Mouse (Mus musculus) stomach, embryonic 16.5 days (tissue): ENCODE data around the gene Crybb1. TPM values are rescaled to one million over a fixed set of nuclear protein-coding genes. Genes with fewer than 3 reads are reported as not detected.

Source experiments
- ATAC-seq: fragments of 200-750 bp; cut with Nextera tagmentation; 2 replicates; pipeline ENCODE4 v1.8.0; 2017; ENCODE audit warnings: moderate number of reproducible peaks, moderate TSS enrichment; ENCODE audit not compliant: insufficient read depth, low FRiP score
- H3K27ac ChIP-seq: fragments of 300-500 bp; sonication (generic); 2 replicates; pipeline ENCODE4 v1.5.1; 2014; ENCODE audit warnings: low read length
- H3K27me3 ChIP-seq: fragments of 300-500 bp; sonication (generic); 2 replicates; pipeline ENCODE4 v1.6.1; 2014; ENCODE audit warnings: low read length, control low read depth, mixed read lengths; ENCODE audit not compliant: control insufficient read depth, insufficient read depth
- H3K36me3 ChIP-seq: fragments of 300-500 bp; sonication (generic); 2 replicates; pipeline ENCODE4 v1.6.1; 2014; ENCODE audit warnings: low read length; ENCODE audit not compliant: control insufficient read depth, insufficient read depth
- H3K4me1 ChIP-seq: fragments of 300-500 bp; sonication (generic); 2 replicates; pipeline ENCODE4 v1.6.1; 2014; ENCODE audit warnings: low read length, control low read depth, mixed read lengths; ENCODE audit not compliant: control insufficient read depth, insufficient read depth
- H3K4me2 ChIP-seq: fragments of 300-500 bp; sonication (generic); 2 replicates; pipeline ENCODE4 v1.6.1; 2014; ENCODE audit warnings: low read depth, low read length, mixed read lengths
- H3K4me3 ChIP-seq: fragments of 300-500 bp; sonication (generic); replicated peaks from 2 replicates; pipeline ENCODE4 v1.5.1; 2014; ENCODE audit warnings: mild to moderate bottlenecking, low read length
- H3K9ac ChIP-seq: fragments of 300-500 bp; sonication (generic); 2 replicates; pipeline ENCODE4 v1.6.1; 2014; ENCODE audit warnings: low read length
- H3K9me3 ChIP-seq: fragments of 300-500 bp; sonication (generic); replicated peaks from 2 replicates; pipeline ENCODE4 v1.6.1; 2016; ENCODE audit warnings: low read length, control low read depth; ENCODE audit not compliant: control insufficient read depth
- WGBS: fragments of 180-500 bp; shearing (Covaris S2); extraction: QIAGEN DNeasy Blood & Tissue Kit; methylation state at CpG from one replicate; pipeline ENCODE4 v1.1.7; 2014; 5-methylcytosine and 5-hydroxymethylcytosine counted together
- polyA plus RNA-seq: library from polyadenylated mRNA; unstranded; fragments of >200 nt; fragmentation: Nextera tagmentation; extraction: Ambion mirVana; gene quantifications from 2 replicates; pipeline ENCODE4 v1.2.1, GENCODE M21; 2015

The Crybb1 gene
- polyA plus RNA-seq, 1 experiment from 2014 or later = 4.1 TPM

- ATAC-seq = no peak
- WGBS = 63% methylated on average over 2 of the region's 2 CpGs
- no peak overlapping the region for H3K4me3 ChIP-seq
- H3K27ac ChIP-seq = no peak overlapping the region
- no peak overlapping the region for H3K9ac ChIP-seq
- peaks cover 3% of the 10 kb centered on the region; the same call in 1 of the 2 replicates for H3K4me1 ChIP-seq
- H3K36me3 ChIP-seq = no peaks in the 10 kb centered on the region
- no peaks in the 10 kb centered on the region for H3K27me3 ChIP-seq
- no peaks in the 10 kb centered on the region for H3K9me3 ChIP-seq
- H3K4me2 ChIP-seq = no peak overlapping the region
Observed at GRCm38 (mm10) chr5:112241849-112242248, 13.8 kb upstream of the Crybb1 start.

DNA sequence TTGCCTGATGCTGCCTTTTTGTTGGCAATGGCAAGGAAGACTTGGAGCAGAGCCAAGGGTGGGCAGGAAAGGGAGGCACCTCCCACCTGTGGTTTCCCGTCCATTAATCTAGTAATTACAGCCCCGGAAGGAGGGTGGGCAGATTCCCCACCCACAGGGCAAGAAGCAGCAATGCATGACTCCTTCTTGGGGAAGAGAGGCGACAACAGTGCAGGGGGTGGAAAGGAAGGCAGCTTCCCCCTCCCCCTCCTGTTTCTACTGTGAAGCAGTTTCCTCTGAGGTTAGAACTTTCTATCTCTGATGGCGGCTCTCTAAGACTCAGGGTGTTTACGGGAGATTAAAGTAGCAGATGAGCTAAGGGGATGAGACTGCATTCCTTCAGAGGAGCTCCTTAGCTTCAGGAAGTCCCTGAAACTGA is 13.2 kb upstream of the Crybb1 start:
- WGBS = 58% methylated on average over 5 of the region's 5 CpGs
- H3K27me3 ChIP-seq = no peaks in the 10 kb centered on the region
- H3K4me1 ChIP-seq = peaks cover 2% of the 10 kb centered on the region; the same call in 1 of the 2 replicates
- no peak overlapping the region for H3K9ac ChIP-seq
- ATAC-seq = no peak
- H3K4me3 ChIP-seq = no peak overlapping the region
- H3K27ac ChIP-seq = no peak overlapping the region
- H3K4me2 ChIP-seq = no peak overlapping the region
- H3K36me3 ChIP-seq = no peaks in the 10 kb centered on the region
- no peaks in the 10 kb centered on the region for H3K9me3 ChIP-seq

DNA sequence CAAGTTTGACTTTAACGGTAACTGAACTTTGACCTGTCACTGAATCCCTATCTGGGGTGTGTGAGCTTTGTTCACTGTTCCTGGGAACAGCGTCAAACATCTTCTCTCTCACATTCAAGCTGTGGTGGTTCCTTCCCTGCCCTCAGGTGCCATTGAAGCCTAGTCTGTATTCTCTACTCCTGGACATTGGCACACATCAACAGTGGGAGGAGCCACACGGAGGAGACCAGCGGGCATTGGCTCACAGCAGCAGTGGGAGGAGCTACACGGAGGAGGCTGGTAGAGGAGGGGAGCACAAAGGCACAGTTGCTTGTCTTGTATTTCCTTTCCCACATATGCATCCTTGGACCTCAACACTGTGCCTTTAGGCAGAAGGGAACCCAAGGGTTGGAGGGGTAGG is 12.6 kb upstream of the Crybb1 start:
- Histone ChIP-seq H3K27me3 (no peaks in the 10 kb centered on the region), H3K4me2 (no peak overlapping the region), H3K9me3 (no peaks in the 10 kb centered on the region), H3K27ac (no peak overlapping the region), H3K36me3 (no peaks in the 10 kb centered on the region), H3K4me1 (no peaks in the 10 kb centered on the region), H3K4me3 (no peak overlapping the region), H3K9ac (no peak overlapping the region)
- ATAC-seq = no peak
- 53% methylated on average over 5 of the region's 5 CpGs for WGBS

DNA sequence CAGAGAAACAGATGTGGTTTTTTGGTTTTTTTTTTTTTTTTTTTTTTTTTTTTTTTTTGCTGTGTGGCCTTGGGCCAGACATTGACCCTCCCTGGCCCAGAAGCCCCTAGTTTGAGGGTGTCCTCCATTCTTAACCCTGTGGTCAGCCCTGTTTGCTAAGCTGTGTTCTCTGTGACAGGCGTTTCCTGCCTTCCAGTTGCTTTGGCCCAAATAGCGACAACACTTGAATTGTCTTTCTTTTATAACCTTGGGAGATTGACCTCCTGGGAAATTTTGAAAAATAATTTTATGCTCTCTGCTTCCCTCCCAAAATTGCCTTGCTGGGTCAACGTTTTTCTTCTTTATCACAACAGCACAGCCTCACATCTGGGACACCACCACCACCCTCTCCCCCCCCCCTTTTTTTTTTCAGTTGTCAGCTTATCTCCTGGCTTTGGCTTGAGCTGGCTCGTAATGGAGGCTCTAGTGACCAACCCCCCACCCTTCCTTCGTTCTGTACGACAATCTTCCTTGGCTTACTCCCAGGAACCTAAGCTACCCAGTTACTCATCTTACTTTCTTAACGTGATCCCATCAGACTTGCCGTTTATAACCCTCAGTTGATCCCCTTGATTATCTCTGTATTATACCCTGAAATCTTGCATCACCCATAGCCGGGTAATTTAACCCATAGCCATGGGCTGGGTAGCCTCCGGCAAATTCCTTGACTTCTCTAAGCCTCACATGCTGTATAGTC is 11.9 kb upstream of the Crybb1 start:
- H3K36me3 ChIP-seq = no peaks in the 10 kb centered on the region
- no peaks in the 10 kb centered on the region for H3K9me3 ChIP-seq
- ATAC-seq = no peak
- 43% methylated on average over 10 of the region's 10 CpGs for WGBS
- no peaks in the 10 kb centered on the region for H3K4me1 ChIP-seq
- no peak overlapping the region for H3K4me3 ChIP-seq
- H3K4me2 ChIP-seq = no peak overlapping the region
- no peak overlapping the region for H3K9ac ChIP-seq
- H3K27ac ChIP-seq = no peak overlapping the region
- no peaks in the 10 kb centered on the region for H3K27me3 ChIP-seq

DNA sequence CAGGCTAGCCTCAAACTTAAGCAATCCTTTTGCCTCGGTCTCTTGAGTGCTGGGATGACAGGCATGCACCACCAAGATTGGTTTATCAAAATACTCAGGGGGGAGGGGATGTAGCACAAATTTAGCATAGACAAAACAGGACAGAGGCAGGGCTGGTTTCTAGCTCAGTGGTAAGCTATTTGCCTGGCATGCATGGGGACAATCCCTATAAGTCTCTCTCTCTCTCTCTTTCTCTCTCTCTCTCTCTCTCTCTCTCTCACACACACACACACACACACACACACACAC is 11.4 kb upstream of the Crybb1 start:
- Histone ChIP-seq H3K9me3 (no peaks in the 10 kb centered on the region), H3K27ac (no peak overlapping the region), H3K27me3 (no peaks in the 10 kb centered on the region), H3K4me2 (no peak overlapping the region), H3K4me1 (no peaks in the 10 kb centered on the region), H3K4me3 (no peak overlapping the region), H3K9ac (no peak overlapping the region), H3K36me3 (no peaks in the 10 kb centered on the region)
- no peak for ATAC-seq
- WGBS = 68% methylated on average over 1 of the region's 1 CpGs

- no peaks in the 10 kb centered on the region for H3K36me3 ChIP-seq
- H3K9me3 ChIP-seq = no peaks in the 10 kb centered on the region
- no peak overlapping the region for H3K4me2 ChIP-seq
- H3K9ac ChIP-seq = no peak overlapping the region
- no peak overlapping the region for H3K4me3 ChIP-seq
- no peak for ATAC-seq
- H3K4me1 ChIP-seq = no peaks in the 10 kb centered on the region
- H3K27me3 ChIP-seq = no peaks in the 10 kb centered on the region
- WGBS = 40% methylated on average over 8 of the region's 8 CpGs
- H3K27ac ChIP-seq = no peak overlapping the region
Observed at GRCm38 (mm10) chr5:112244890-112245615, 10.6 kb upstream of the Crybb1 start.

- ATAC-seq = no peak
- Histone ChIP-seq H3K27ac (no peak overlapping the region), H3K4me1 (no peaks in the 10 kb centered on the region), H3K9ac (no peak overlapping the region), H3K9me3 (no peaks in the 10 kb centered on the region), H3K36me3 (no peaks in the 10 kb centered on the region), H3K4me3 (no peak overlapping the region), H3K4me2 (no peak overlapping the region), H3K27me3 (no peaks in the 10 kb centered on the region)
- 45% methylated on average over 8 of the region's 8 CpGs for WGBS
Observed at GRCm38 (mm10) chr5:112247399-112247798, 8.2 kb upstream of the Crybb1 start.

- Histone ChIP-seq H3K4me2 (no peak overlapping the region), H3K36me3 (no peaks in the 10 kb centered on the region), H3K4me1 (no peaks in the 10 kb centered on the region), H3K27ac (no peak overlapping the region), H3K4me3 (no peak overlapping the region), H3K9me3 (no peaks in the 10 kb centered on the region), H3K27me3 (no peaks in the 10 kb centered on the region), H3K9ac (no peak overlapping the region)
- 84% methylated on average over 11 of the region's 11 CpGs for WGBS
- ATAC-seq = no peak
Observed at GRCm38 (mm10) chr5:112249106-112249505, 6.5 kb upstream of the Crybb1 start.

- WGBS = 60% methylated on average over 2 of the region's 2 CpGs
- Histone ChIP-seq H3K9me3 (no peaks in the 10 kb centered on the region), H3K4me2 (no peak within 1 kb of the TSS), H3K9ac (no peak within 1 kb of the TSS), H3K36me3 (no peaks in the 10 kb centered on the region), H3K4me3 (no peak within 1 kb of the TSS), H3K4me1 (peaks cover 6% of the 10 kb centered on the region; the same call in 1 of the 2 replicates), H3K27ac (no peak within 1 kb of the TSS), H3K27me3 (no peaks in the 10 kb centered on the region)
- ATAC-seq = no peak
Observed at GRCm38 (mm10) chr5:112252400-112252799, 3.2 kb upstream of the Crybb1 start, which contains the start of gene Cryba4. Gene Cryba4, minus strand, starts transcription at chr5:112252518.
